Mouse (Mus musculus): ENCODE measurements around the gene Abhd16b.
A peak's percentile ranks its signal among the peaks of the same experiment; 100 is the strongest.

Gene Abhd16b

GRCm38 (mm10) chr2:181537444-181538047 is 44.5 kb downstream of the Abhd16b start:
- peak; percentile 17 for DNase-seq (ENCODE audit: low spot score)

GRCm38 (mm10) chr2:181541761-181542380 is 48.9 kb downstream of the Abhd16b start:
- DNase-seq (ENCODE audit: low spot score), result no peak
